Mouse (Mus musculus) liver, embryonic 14.5 days (tissue): ENCODE data around the gene Bmp8a. TPM values are rescaled to one million over a fixed set of nuclear protein-coding genes. Genes with fewer than 3 reads are reported as not detected.
A peak's percentile ranks its signal among the peaks of the same experiment; 100 is the strongest.
"Not testable (repeated sequence)": the region's sequence is repeated elsewhere in the genome, so short reads cannot be mapped to it uniquely, and the experiment has no call there.

Source experiments
- ATAC-seq: fragments of 200-750 bp; cut with Nextera tagmentation; 2 replicates; pipeline ENCODE4 v1.8.0; 2017; ENCODE audit warnings: moderate number of reproducible peaks, mild to moderate bottlenecking, moderate library complexity; ENCODE audit not compliant: insufficient read depth
- DNase-seq, 3 experiments: peaks; one replicate each; pipeline ENCODE4 v3.0.0-alpha.2; 2012 to 2013; ENCODE audit warnings: low read depth in 3 of 3, low spot score in 3 of 3
- H3K27ac ChIP-seq: fragments of 300-500 bp; sonication (generic); 2 replicates; pipeline ENCODE4 v1.5.1; 2014; ENCODE audit warnings: moderate library complexity, mild to moderate bottlenecking, control low read depth, inconsistent platforms
- H3K27me3 ChIP-seq: fragments of 300-500 bp; sonication (generic); 2 replicates; pipeline ENCODE4 v1.6.1; 2014; ENCODE audit warnings: mild to moderate bottlenecking, low read length, moderate library complexity; ENCODE audit not compliant: control insufficient read depth, insufficient read depth
- H3K36me3 ChIP-seq: fragments of 300-500 bp; sonication (generic); replicated peaks from 2 replicates; pipeline ENCODE4 v1.6.1; 2014; ENCODE audit warnings: low read depth; ENCODE audit not compliant: control insufficient read depth, insufficient read depth
- H3K4me1 ChIP-seq, 2 experiments: fragments of 200-500 bp in 1 of 2; fragments of 300-500 bp in 1 of 2; sonication (generic) in 1 of 2; replicated peaks; 2 replicates each; pipeline ENCODE4 v1.6.1; 2012 to 2014; ENCODE audit warnings: antibody characterized with exemption in 1 of 2, inconsistent platforms in 1 of 2, low read length in 1 of 2; ENCODE audit not compliant: control insufficient read depth in 2 of 2, insufficient read depth in 2 of 2
- H3K4me2 ChIP-seq: fragments of 300-500 bp; sonication (generic); 2 replicates; pipeline ENCODE4 v1.6.1; 2014; ENCODE audit warnings: low read depth, mild to moderate bottlenecking, control low read depth, moderate library complexity
- H3K4me3 ChIP-seq, 2 experiments: fragments of 200-500 bp in 1 of 2; fragments of 300-500 bp in 1 of 2; sonication (generic) in 1 of 2; 2 replicates each; pipeline ENCODE4 v1.5.1; 2012 to 2014; ENCODE audit warnings: low read depth in 2 of 2, low read length in 2 of 2, mild to moderate bottlenecking in 2 of 2, control low read depth in 1 of 2, inconsistent platforms in 1 of 2, moderate library complexity in 1 of 2; ENCODE audit not compliant: insufficient read depth in 1 of 2
- H3K9ac ChIP-seq: fragments of 300-500 bp; sonication (generic); replicated peaks from 2 replicates; pipeline ENCODE4 v1.6.1; 2014; ENCODE audit warnings: mild to moderate bottlenecking, control low read depth, moderate library complexity
- H3K9me3 ChIP-seq: fragments of 300-500 bp; sonication (generic); 2 replicates; pipeline ENCODE4 v1.6.1; 2016; ENCODE audit warnings: low read length, mixed read lengths; ENCODE audit not compliant: control insufficient read depth
- CTCF ChIP-seq: IDR thresholded peaks from 2 replicates; pipeline ENCODE4 v1.5.1; 2016; ENCODE audit warnings: antibody characterized with exemption, low read depth, control low read depth
- EP300 ChIP-seq: IDR thresholded peaks from 2 replicates; pipeline ENCODE4 v1.6.1; 2016; ENCODE audit warnings: antibody characterized with exemption, low read depth
- WGBS: fragments of 180-500 bp; shearing (Covaris S2); extraction: QIAGEN DNeasy Blood & Tissue Kit; methylation state at CpG from one replicate; pipeline ENCODE4 v1.1.7; 2014; ENCODE audit not compliant: insufficient replicate concordance; 5-methylcytosine and 5-hydroxymethylcytosine counted together
- polyA plus RNA-seq, 2 experiments: library from polyadenylated mRNA; depleted of rRNA in 1 of 2; stranded (reverse) in 1 of 2; unstranded in 1 of 2; fragments of >200 nt; fragmentation: Nextera tagmentation in 1 of 2; extraction: Ambion mirVana in 1 of 2; gene quantifications; 2 replicates each; pipeline versions ENCODE4 v1.2.1 to v1.2.3; 2012 to 2014

The Bmp8a gene
- polyA plus RNA-seq, 2 experiments = 0.08 TPM; not detected in 1

- no peaks in the 10 kb centered on the region for H3K27me3 ChIP-seq
- no peak for DNase-seq
- WGBS = 83% methylated on average over 7 of the region's 7 CpGs
- H3K36me3 ChIP-seq = peaks cover 100% of the 10 kb centered on the region
- H3K27ac ChIP-seq = no peak overlapping the region
- H3K9ac ChIP-seq = no peak overlapping the region
- no peaks in the 10 kb centered on the region for H3K9me3 ChIP-seq
- H3K4me1 ChIP-seq = peaks cover 0 to 3% of the 10 kb centered on the region in 2 experiments; a peak in 2 of 4 replicates
- no peak overlapping the region for H3K4me2 ChIP-seq
- TF ChIP-seq CTCF (no peak), EP300 (no peak)
- no peak for ATAC-seq
- H3K4me3 ChIP-seq = no peak overlapping the region
These were observed 50.1 kb downstream of the Bmp8a start for GRCm38 (mm10) chr4:123292989-123293388.

- Histone ChIP-seq H3K4me1 (peaks cover 3 to 8% of the 10 kb centered on the region in 2 experiments; a peak in 3 of 4 replicates), H3K4me3 (no peak overlapping the region), H3K36me3 (peaks cover 100% of the 10 kb centered on the region), H3K9ac (no peak overlapping the region), H3K27ac (no peak overlapping the region), H3K4me2 (no peak overlapping the region), H3K9me3 (no peaks in the 10 kb centered on the region), H3K27me3 (no peaks in the 10 kb centered on the region)
- no peak for TF ChIP-seq EP300
- no peak for TF ChIP-seq CTCF
- ATAC-seq (no peak), DNase-seq (no peak)
- WGBS = 72% methylated on average over 3 of the region's 3 CpGs
These were observed 50.7 kb downstream of the Bmp8a start for GRCm38 (mm10) chr4:123292390-123292789.

GRCm38 (mm10) chr4:123289038-123289437 is 54.0 kb downstream of the Bmp8a start:
- Histone ChIP-seq H3K4me2 (no peak overlapping the region), H3K27ac (no peak overlapping the region), H3K4me1 (peaks cover 9 to 17% of the 10 kb centered on the region in 2 experiments), H3K36me3 (peaks cover 100% of the 10 kb centered on the region), H3K9ac (no peak overlapping the region), H3K9me3 (no peaks in the 10 kb centered on the region), H3K27me3 (no peaks in the 10 kb centered on the region), H3K4me3 (no peak overlapping the region)
- DNase-seq (no peak), ATAC-seq (no peak)
- 87% methylated on average over 12 of the region's 12 CpGs for WGBS
- no peak for TF ChIP-seq CTCF

- no peaks in the 10 kb centered on the region for H3K27me3 ChIP-seq
- peak overlapping the region; percentile 98 to 99 for H3K4me3 ChIP-seq
- H3K4me1 ChIP-seq = peaks cover 11 to 22% of the 10 kb centered on the region in 2 experiments
- DNase-seq = peak; percentile 86 to 91 (median 86)
- peak overlapping the region; percentile 99 for H3K9ac ChIP-seq
- WGBS = 18% methylated on average over 2 of the region's 2 CpGs
- H3K36me3 ChIP-seq = peaks cover 82% of the 10 kb centered on the region
- no peaks in the 10 kb centered on the region for H3K9me3 ChIP-seq
- TF ChIP-seq CTCF (no peak), EP300 (peak; percentile 99)
- peak overlapping the region; percentile 96 for H3K27ac ChIP-seq
- peak; percentile 76 for ATAC-seq
- peak overlapping the region; percentile 71 for H3K4me2 ChIP-seq
These were observed 56.3 kb downstream of the Bmp8a start for GRCm38 (mm10) chr4:123286790-123287189.

GRCm38 (mm10) chr4:123284731-123285624 is 58.1 kb downstream of the Bmp8a start:
- TF ChIP-seq EP300 (no peak), CTCF (no peak)
- Histone ChIP-seq H3K4me2 (peak overlapping the region; percentile 71), H3K4me3 (peak overlapping the region; percentile 98 to 99), H3K36me3 (peaks cover 64% of the 10 kb centered on the region), H3K27ac (peak overlapping the region; percentile 96), H3K27me3 (no peaks in the 10 kb centered on the region), H3K9me3 (no peaks in the 10 kb centered on the region), H3K9ac (peak overlapping the region; percentile 99), H3K4me1 (peaks cover 17 to 29% of the 10 kb centered on the region in 2 experiments)
- peak in 1 of 3 experiments; percentile 35 for DNase-seq
- peak; percentile 34; the same call in 1 of the 2 replicates for ATAC-seq
- 27% methylated on average over 6 of the region's 6 CpGs for WGBS

- not testable (repeated sequence) for DNase-seq, H3K27me3 ChIP-seq, H3K9me3 ChIP-seq, ATAC-seq
- Histone ChIP-seq H3K27ac (peak overlapping the region; percentile 96), H3K4me3 (peak overlapping the region; percentile 98 to 99), H3K36me3 (peaks cover 51% of the 10 kb centered on the region), H3K4me2 (peak overlapping the region; percentile 71), H3K9ac (peak overlapping the region; percentile 99), H3K4me1 (peaks cover 19 to 30% of the 10 kb centered on the region in 2 experiments)
- under 1% methylated on average over 14 of the region's 15 CpGs for WGBS
These were observed 59.4 kb downstream of the Bmp8a start for GRCm38 (mm10) chr4:123283675-123284064.

GRCm38 (mm10) chr4:123282915-123283674 is 60.0 kb downstream of the Bmp8a start:
- peaks cover 45% of the 10 kb centered on the region for H3K36me3 ChIP-seq
- H3K4me2 ChIP-seq = peak overlapping the region; percentile 71
- H3K9ac ChIP-seq = peak overlapping the region; percentile 99
- peaks cover 19 to 28% of the 10 kb centered on the region in 2 experiments for H3K4me1 ChIP-seq
- H3K27me3 ChIP-seq, DNase-seq, H3K9me3 ChIP-seq: not testable (repeated sequence)
- peak overlapping the region; percentile 68 for H3K27ac ChIP-seq
- peak overlapping the region; percentile 98 to 99 for H3K4me3 ChIP-seq
- WGBS = under 1% methylated on average over 44 of the region's 55 CpGs
- ATAC-seq = peak; percentile 44; the same call in 1 of the 2 replicates
